Mouse (Mus musculus): ENCODE measurements around the gene Cacna1i.

GRCm38 (mm10) chr15:80373219-80373964 is 86.4 kb downstream of the Cacna1i start:
- TF ChIP-seq CTCF (IDR thresholded peaks at IDR 0.05; ENCODE audit: control insufficient read depth, insufficient read depth, low read length) (no peak), POLR2A (IDR thresholded peaks at IDR 0.05; ENCODE audit: borderline replicate concordance, control insufficient read depth, low read depth, low read length) (no peak)

All from bone marrow, adult 2 months (tissue).